Mouse (Mus musculus): Measurements from ENCODE around the gene 1700025G04Rik.

DNA sequence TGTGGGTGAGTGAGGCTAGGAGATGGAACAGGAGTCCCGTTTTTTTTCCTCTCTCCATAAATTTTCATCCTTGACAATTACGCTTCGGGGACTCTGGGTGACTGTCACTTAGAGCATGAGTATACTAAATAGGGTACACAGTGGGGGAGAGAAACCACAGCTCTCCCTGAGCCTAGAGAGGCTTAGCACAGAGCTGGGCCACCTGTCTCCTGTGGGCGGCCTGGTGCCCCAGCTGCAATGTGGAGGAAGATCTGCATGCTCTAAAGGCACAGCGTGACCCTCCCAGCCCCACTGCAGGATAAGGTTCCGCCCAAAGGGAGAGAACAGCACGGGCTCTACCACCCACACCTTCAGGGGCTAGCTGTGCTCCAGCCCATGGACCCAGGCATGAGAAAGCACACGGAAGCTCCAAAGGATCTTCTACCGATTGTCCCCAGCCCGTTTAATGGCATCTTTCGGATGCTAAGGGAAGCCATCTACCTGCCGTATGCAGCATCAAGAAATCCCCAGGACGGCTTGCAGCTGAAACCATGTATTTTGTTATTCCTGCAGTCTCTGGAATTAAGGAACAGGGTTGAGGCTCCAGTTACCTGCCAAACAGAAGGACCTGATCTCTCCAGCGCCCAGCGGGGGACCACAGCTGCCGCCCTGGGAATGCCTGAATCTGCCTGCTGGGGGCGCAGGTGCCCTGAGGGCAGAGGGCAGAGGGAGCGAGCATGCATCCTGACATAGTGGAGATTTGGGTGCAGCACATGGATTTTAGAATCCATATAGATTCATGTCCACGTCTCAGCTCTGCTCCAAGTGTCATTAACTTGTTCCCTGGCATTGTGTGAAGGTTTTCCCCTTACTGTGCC, 243.8 kb downstream of the 1700025G04Rik start:
- TF ChIP-seq CTCF (IDR thresholded peaks at IDR 0.05; ENCODE audit: borderline replicate concordance, control insufficient read depth, extremely low read depth, insufficient read depth, low read length, poor library complexity): 0 out of 2 replicates have a peak, but pooled peaks have one; percentile 21
- no peak for TF ChIP-seq POLR2A (IDR thresholded peaks at IDR 0.05; ENCODE audit: control insufficient read depth, extremely low read depth, insufficient read depth, low read length, poor library complexity)

Measured in thymus, adult 2 months (tissue).